Mouse (Mus musculus): ENCODE measurements at regions not wholly inside any gene's neighbourhood (a gene's known extent, or its start where the extent isn't known, plus 50 kb on each side); places are given as distances from the start of the nearest gene placed in this dataset.

DNA sequence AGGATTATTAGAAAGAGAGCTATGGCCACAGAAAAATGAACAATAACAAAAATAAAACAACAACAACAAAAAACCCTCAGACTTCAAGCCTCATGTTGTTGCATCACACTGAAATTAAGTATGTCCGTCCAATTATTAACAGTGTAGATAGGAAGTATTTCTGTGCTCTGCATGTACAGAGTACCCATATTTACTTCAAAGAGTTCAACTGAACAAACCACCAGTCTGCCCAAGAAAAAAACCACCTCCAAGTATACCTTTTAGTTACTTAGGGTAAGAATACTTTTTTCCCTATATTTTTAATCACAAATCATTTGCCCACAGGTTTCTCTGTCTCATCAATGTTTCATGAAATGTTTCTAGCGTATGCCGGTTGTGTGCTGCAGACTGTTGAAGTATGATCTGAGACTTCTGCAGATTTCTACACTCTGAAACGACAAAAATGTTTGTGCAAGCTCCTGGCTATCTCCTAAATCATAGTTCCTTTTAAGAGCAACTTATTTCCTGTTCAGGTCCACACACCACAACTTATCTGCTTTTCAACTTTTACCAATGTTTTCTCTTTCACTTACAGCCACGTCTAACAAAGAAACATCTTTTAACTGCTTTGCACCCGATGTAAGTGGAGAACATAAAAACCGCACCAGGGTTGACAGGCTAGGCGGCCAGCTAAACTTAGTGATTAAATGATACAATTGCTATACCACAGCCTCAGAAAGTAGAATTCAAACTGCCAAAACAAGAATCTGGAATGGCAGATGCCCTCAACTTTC is 154.2 kb upstream of the Rps6ka3 start:
- TF ChIP-seq CTCF (IDR thresholded peaks at IDR 0.05; ENCODE audit: borderline replicate concordance, insufficient read depth, low read length): no peak
- no peak for TF ChIP-seq POLR2A (IDR thresholded peaks at IDR 0.05; ENCODE audit: low read depth, low read length)

Measured in embryonic fibroblast, embryonic 13.5 days (primary cell).